Mouse (Mus musculus): ENCODE data around the gene Supt5. TPM values are rescaled to one million over a fixed set of nuclear protein-coding genes. Genes with fewer than 3 reads are reported as not detected.
A peak's percentile ranks its signal among the peaks of the same experiment; 100 is the strongest.
"Not testable (repeated sequence)": the region's sequence is repeated elsewhere in the genome, so short reads cannot be mapped to it uniquely, and the experiment has no call there.

The Supt5 gene
- polyA plus RNA-seq (2012; rRNA removed): 98.7 and 109 TPM in 2 replicates

GRCm38 (mm10) chr7:28338108-28338998 is at the start of gene Supt5:
Gene Supt5 (minus strand): TSS chr7:28338746.
- TF ChIP-seq POLR2A (IDR thresholded peaks at IDR 0.05; ENCODE audit: borderline replicate concordance, extremely low read depth, low read depth, low read length) (peak; percentile 93), CTCF (IDR thresholded peaks at IDR 0.05; ENCODE audit: insufficient read depth, low read length) (no peak)
- Histone ChIP-seq H3K4me1 (ENCODE audit: control insufficient read depth, insufficient read depth, low read length) (peaks cover 6% of the 10 kb centered on the region; the same call in 1 of the 2 replicates), H3K4me3 (replicated peaks; ENCODE audit: extremely low read depth, low read depth, low read length) (peak within 1 kb of the TSS; percentile 98)
- WGBS: under 1% methylated on average over 77 of the region's 77 CpGs
- DNase-seq: peak; percentile 97

GRCm38 (mm10) chr7:28387384-28387783 is 48.8 kb upstream of the Supt5 start:
- not testable (repeated sequence) for H3K4me3 ChIP-seq (replicated peaks; ENCODE audit: extremely low read depth, low read depth, low read length); DNase-seq
- peaks cover 22% of the 10 kb centered on the region for H3K4me1 ChIP-seq (ENCODE audit: control insufficient read depth, insufficient read depth, low read length)
- WGBS: 79% methylated on average over 7 of the region's 7 CpGs

- not testable (repeated sequence) for H3K4me3 ChIP-seq (replicated peaks; ENCODE audit: extremely low read depth, low read depth, low read length); DNase-seq
- peaks cover 22% of the 10 kb centered on the region for H3K4me1 ChIP-seq (ENCODE audit: control insufficient read depth, insufficient read depth, low read length)
- 67% methylated on average over 6 of the region's 6 CpGs for WGBS
These were observed 48.3 kb upstream of the Supt5 start for GRCm38 (mm10) chr7:28386877-28387276.

- Histone ChIP-seq H3K4me3 (replicated peaks; ENCODE audit: extremely low read depth, low read depth, low read length) (no peak overlapping the region), H3K4me1 (ENCODE audit: control insufficient read depth, insufficient read depth, low read length) (peaks cover 19% of the 10 kb centered on the region)
- DNase-seq: peak; percentile 83
- WGBS: 1% methylated on average over 4 of the region's 4 CpGs
- TF ChIP-seq CTCF (IDR thresholded peaks at IDR 0.05; ENCODE audit: insufficient read depth, low read length) (peak; percentile 96), POLR2A (IDR thresholded peaks at IDR 0.05; ENCODE audit: borderline replicate concordance, extremely low read depth, low read depth, low read length) (no peak; the same call in 1 of the 2 replicates)
These were observed 47.9 kb upstream of the Supt5 start for GRCm38 (mm10) chr7:28386462-28386861.

- TF ChIP-seq CTCF (IDR thresholded peaks at IDR 0.05; ENCODE audit: insufficient read depth, low read length): no peak
- TF ChIP-seq POLR2A (IDR thresholded peaks at IDR 0.05; ENCODE audit: borderline replicate concordance, extremely low read depth, low read depth, low read length): peak; percentile 21; the same call in 1 of the 2 replicates
These were observed 47.5 kb upstream of the Supt5 start for GRCm38 (mm10) chr7:28386007-28386406.

GRCm38 (mm10) chr7:28385196-28385595 is 46.6 kb upstream of the Supt5 start:
- TF ChIP-seq POLR2A (IDR thresholded peaks at IDR 0.05; ENCODE audit: borderline replicate concordance, extremely low read depth, low read depth, low read length) (no peak), CTCF (IDR thresholded peaks at IDR 0.05; ENCODE audit: insufficient read depth, low read length) (no peak)
- WGBS: 84% methylated on average over 9 of the region's 9 CpGs
- H3K4me1 ChIP-seq (ENCODE audit: control insufficient read depth, insufficient read depth, low read length): peaks cover 26% of the 10 kb centered on the region
- H3K4me3 ChIP-seq (replicated peaks; ENCODE audit: extremely low read depth, low read depth, low read length): no peak overlapping the region
- DNase-seq: no peak

More at GRCm38 (mm10) chr7:28386007-28386406, 47.5 kb upstream of the Supt5 start:
- Histone ChIP-seq H3K4me3 (replicated peaks; ENCODE audit: extremely low read depth, low read depth, low read length) (no peak overlapping the region), H3K4me1 (ENCODE audit: control insufficient read depth, insufficient read depth, low read length) (peaks cover 19% of the 10 kb centered on the region)
- peak; percentile 48 for DNase-seq
- WGBS: 57% methylated on average over 7 of the region's 7 CpGs

GRCm38 (mm10) chr7:28384162-28384561 is 45.6 kb upstream of the Supt5 start:
- no peak for TF ChIP-seq CTCF (IDR thresholded peaks at IDR 0.05; ENCODE audit: insufficient read depth, low read length)
- no peak for TF ChIP-seq POLR2A (IDR thresholded peaks at IDR 0.05; ENCODE audit: borderline replicate concordance, extremely low read depth, low read depth, low read length)
- Histone ChIP-seq H3K4me3 (replicated peaks; ENCODE audit: extremely low read depth, low read depth, low read length) (no peak overlapping the region), H3K4me1 (ENCODE audit: control insufficient read depth, insufficient read depth, low read length) (peaks cover 28% of the 10 kb centered on the region)
- WGBS: 71% methylated on average over 6 of the region's 6 CpGs
- DNase-seq: no peak

GRCm38 (mm10) chr7:28383606-28384005 is 45.1 kb upstream of the Supt5 start:
- Histone ChIP-seq H3K4me1 (ENCODE audit: control insufficient read depth, insufficient read depth, low read length) (peaks cover 28% of the 10 kb centered on the region), H3K4me3 (replicated peaks; ENCODE audit: extremely low read depth, low read depth, low read length) (no peak overlapping the region)
- WGBS: 55% methylated on average over 4 of the region's 4 CpGs
- DNase-seq: no peak
- TF ChIP-seq CTCF (IDR thresholded peaks at IDR 0.05; ENCODE audit: insufficient read depth, low read length) (no peak), POLR2A (IDR thresholded peaks at IDR 0.05; ENCODE audit: borderline replicate concordance, extremely low read depth, low read depth, low read length) (no peak)

- Histone ChIP-seq H3K4me3 (replicated peaks; ENCODE audit: extremely low read depth, low read depth, low read length) (no peak overlapping the region), H3K4me1 (ENCODE audit: control insufficient read depth, insufficient read depth, low read length) (peaks cover 28% of the 10 kb centered on the region)
- no peak for TF ChIP-seq CTCF (IDR thresholded peaks at IDR 0.05; ENCODE audit: insufficient read depth, low read length)
- TF ChIP-seq POLR2A (IDR thresholded peaks at IDR 0.05; ENCODE audit: borderline replicate concordance, extremely low read depth, low read depth, low read length): peak; percentile 38; the same call in 1 of the 2 replicates
- 21% methylated on average over 11 of the region's 11 CpGs for WGBS
- DNase-seq: peak; percentile 36
These were observed 44.4 kb upstream of the Supt5 start for GRCm38 (mm10) chr7:28382981-28383396.

GRCm38 (mm10) chr7:28382347-28382951 is 43.9 kb upstream of the Supt5 start:
- TF ChIP-seq POLR2A (IDR thresholded peaks at IDR 0.05; ENCODE audit: borderline replicate concordance, extremely low read depth, low read depth, low read length): peak; percentile 45; the same call in 1 of the 2 replicates
- TF ChIP-seq CTCF (IDR thresholded peaks at IDR 0.05; ENCODE audit: insufficient read depth, low read length): no peak
- WGBS: 3% methylated on average over 10 of the region's 12 CpGs
- DNase-seq: no peak
- peaks cover 28% of the 10 kb centered on the region for H3K4me1 ChIP-seq (ENCODE audit: control insufficient read depth, insufficient read depth, low read length)
- H3K4me3 ChIP-seq (replicated peaks; ENCODE audit: extremely low read depth, low read depth, low read length): peak overlapping the region; percentile 51

Data from lung, adult 2 months (tissue).